Mouse (Mus musculus) midbrain, embryonic 16.5 days (tissue): ENCODE measurements around the gene Tbx2. TPM values are rescaled to one million over a fixed set of nuclear protein-coding genes. Genes with fewer than 3 reads are reported as not detected.

Experiments used
- ATAC-seq: fragments of 200-750 bp; cut with Nextera tagmentation; 2 replicates; pipeline ENCODE4 v1.8.0; 2017; ENCODE audit warnings: moderate TSS enrichment
- H3K27ac ChIP-seq: fragments of 300-500 bp; sonication (generic); 2 replicates; pipeline ENCODE4 v1.5.1; 2014; ENCODE audit warnings: mild to moderate bottlenecking, low read length, mixed read lengths
- H3K27me3 ChIP-seq: fragments of 300-500 bp; sonication (generic); 2 replicates; pipeline ENCODE4 v1.6.1; 2014; ENCODE audit warnings: low read depth, low read length, mixed read lengths; ENCODE audit not compliant: control insufficient read depth, insufficient read depth
- H3K36me3 ChIP-seq: fragments of 300-500 bp; sonication (generic); 2 replicates; pipeline ENCODE4 v1.6.1; 2014; ENCODE audit warnings: mild to moderate bottlenecking, low read length, moderate library complexity, mixed read lengths; ENCODE audit not compliant: control insufficient read depth, insufficient read depth
- H3K4me1 ChIP-seq: fragments of 300-500 bp; sonication (generic); 2 replicates; pipeline ENCODE4 v1.6.1; 2014; ENCODE audit warnings: mild to moderate bottlenecking, low read length, mixed read lengths; ENCODE audit not compliant: control insufficient read depth, insufficient read depth
- H3K4me2 ChIP-seq: fragments of 300-500 bp; sonication (generic); 2 replicates; pipeline ENCODE4 v1.6.1; 2014; ENCODE audit warnings: mild to moderate bottlenecking, low read length, mixed read lengths
- H3K4me3 ChIP-seq: fragments of 300-500 bp; sonication (generic); 2 replicates; pipeline ENCODE4 v1.5.1; 2014; ENCODE audit warnings: low read depth, mild to moderate bottlenecking, low read length, moderate library complexity, mixed read lengths
- H3K9ac ChIP-seq: fragments of 300-500 bp; sonication (generic); 2 replicates; pipeline ENCODE4 v1.6.1; 2014; ENCODE audit warnings: low read depth, low read length, mixed read lengths
- H3K9me3 ChIP-seq: fragments of 300-500 bp; sonication (generic); replicated peaks from 2 replicates; pipeline ENCODE4 v1.6.1; 2014; ENCODE audit warnings: mild to moderate bottlenecking, low read length, mixed read lengths; ENCODE audit not compliant: control insufficient read depth, poor library complexity, severe bottlenecking
- WGBS: fragments of 180-500 bp; shearing (Covaris S2); extraction: QIAGEN DNeasy Blood & Tissue Kit; methylation state at CpG from one replicate; pipeline ENCODE4 v1.1.7; 2014; 5-methylcytosine and 5-hydroxymethylcytosine counted together
- polyA plus RNA-seq: library from polyadenylated mRNA; unstranded; fragments of >200 nt; fragmentation: Nextera tagmentation; extraction: Ambion mirVana; gene quantifications from 2 replicates; pipeline ENCODE4 v1.2.1, GENCODE M21; 2015

Gene Tbx2
- polyA plus RNA-seq, result 0.39 and 0.57 TPM in 2 replicates

DNA sequence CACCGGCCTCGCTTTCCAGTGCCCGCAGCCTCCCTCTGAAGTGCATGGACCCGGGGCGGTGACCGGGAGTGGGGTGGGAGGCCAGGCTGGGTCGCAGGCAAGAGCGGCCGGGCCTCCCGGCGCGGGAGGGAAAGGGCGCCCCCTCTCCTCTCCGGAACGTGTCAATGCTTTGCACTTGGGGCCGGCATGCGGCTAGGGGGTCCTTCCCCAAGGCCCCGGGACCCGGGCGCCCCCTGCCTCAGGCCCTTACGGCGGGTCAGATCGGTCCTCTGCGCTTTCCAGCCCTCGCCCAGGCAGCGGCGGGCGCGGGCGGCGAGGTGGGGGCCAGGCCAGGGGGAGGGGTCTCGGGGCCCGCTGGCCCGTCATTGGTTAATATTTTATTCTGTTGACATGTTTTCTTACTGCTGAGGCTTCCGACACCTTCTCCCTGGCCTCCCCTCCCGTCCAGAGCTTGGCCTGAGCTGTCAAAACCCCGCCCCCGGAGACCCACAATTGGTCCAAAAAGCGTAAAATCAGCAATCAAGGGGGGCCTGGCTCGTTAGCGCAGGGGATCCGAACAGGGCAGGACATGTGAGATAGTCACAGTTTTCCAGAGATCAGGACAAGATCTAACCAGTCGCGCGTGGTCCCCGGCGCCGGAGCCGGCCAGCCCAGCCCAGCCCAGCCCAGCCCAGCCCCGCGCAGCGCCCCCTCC is at the start of gene Tbx2:
Gene Tbx2, plus strand, starts transcription at position 321 of the 694 bp plus-strand sequence.
- Histone ChIP-seq H3K9me3 (no peaks in the 10 kb centered on the region), H3K27me3 (peaks cover 58% of the 10 kb centered on the region), H3K36me3 (no peaks in the 10 kb centered on the region), H3K4me3 (peak within 1 kb of the TSS; percentile 29), H3K4me1 (peaks cover 12% of the 10 kb centered on the region), H3K9ac (0 out of 2 replicates have a peak within 1 kb of the TSS, but pooled peaks have one; percentile 10), H3K27ac (no peak within 1 kb of the TSS), H3K4me2 (peak within 1 kb of the TSS; percentile 51)
- under 1% methylated on average over 29 of the region's 52 CpGs for WGBS
- ATAC-seq, result no peak

- H3K4me1 ChIP-seq, result no peaks in the 10 kb centered on the region
- no peak overlapping the region for H3K9ac ChIP-seq
- no peak overlapping the region for H3K27ac ChIP-seq
- H3K4me3 ChIP-seq, result no peak overlapping the region
- H3K4me2 ChIP-seq, result no peak overlapping the region
- no peaks in the 10 kb centered on the region for H3K36me3 ChIP-seq
- H3K27me3 ChIP-seq, result no peaks in the 10 kb centered on the region
- no peak for ATAC-seq
- H3K9me3 ChIP-seq, result no peaks in the 10 kb centered on the region
- WGBS, result 82% methylated on average over 3 of the region's 3 CpGs
Measured at GRCm38 (mm10) chr11:85786113-85786718, 46.1 kb upstream of the Tbx2 start.

DNA sequence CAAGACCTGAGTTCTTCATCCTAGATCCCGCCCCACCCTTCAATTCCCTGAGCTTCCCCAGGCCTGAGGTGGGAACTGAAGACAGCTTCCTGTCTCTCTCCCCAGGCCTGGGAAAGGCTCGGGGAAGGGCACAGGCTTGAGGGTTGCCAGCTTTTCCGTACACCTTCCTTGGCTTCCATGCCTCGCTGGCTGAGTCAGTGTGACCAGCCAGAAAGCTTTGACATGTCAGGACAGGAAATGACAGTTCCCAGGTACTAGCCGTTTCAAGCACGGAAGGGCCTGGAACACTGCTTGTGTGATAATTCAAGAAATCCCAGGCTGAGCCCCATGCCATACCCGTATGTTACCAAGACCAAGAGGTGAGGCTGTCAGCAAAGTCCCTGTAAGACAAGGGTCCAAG is 42.6 kb upstream of the Tbx2 start:
- no peak overlapping the region for H3K4me3 ChIP-seq
- no peak for ATAC-seq
- no peaks in the 10 kb centered on the region for H3K9me3 ChIP-seq
- WGBS, result 89% methylated on average over 7 of the region's 7 CpGs
- H3K4me2 ChIP-seq, result no peak overlapping the region
- no peaks in the 10 kb centered on the region for H3K36me3 ChIP-seq
- H3K27ac ChIP-seq, result no peak overlapping the region
- H3K4me1 ChIP-seq, result no peaks in the 10 kb centered on the region
- H3K27me3 ChIP-seq, result no peaks in the 10 kb centered on the region
- no peak overlapping the region for H3K9ac ChIP-seq

- Histone ChIP-seq H3K9me3 (no peaks in the 10 kb centered on the region), H3K4me3 (no peak overlapping the region), H3K27me3 (no peaks in the 10 kb centered on the region), H3K9ac (no peak overlapping the region), H3K27ac (no peak overlapping the region), H3K4me1 (no peaks in the 10 kb centered on the region), H3K4me2 (no peak overlapping the region), H3K36me3 (no peaks in the 10 kb centered on the region)
- no peak for ATAC-seq
- WGBS, result 82% methylated on average over 2 of the region's 2 CpGs
Measured at GRCm38 (mm10) chr11:85790267-85790666, 42.1 kb upstream of the Tbx2 start.

GRCm38 (mm10) chr11:85791212-85791611 is 41.1 kb upstream of the Tbx2 start:
- Histone ChIP-seq H3K9ac (no peak overlapping the region), H3K27ac (no peak overlapping the region), H3K4me2 (no peak overlapping the region), H3K27me3 (no peaks in the 10 kb centered on the region), H3K4me1 (no peaks in the 10 kb centered on the region), H3K36me3 (no peaks in the 10 kb centered on the region), H3K4me3 (no peak overlapping the region), H3K9me3 (no peaks in the 10 kb centered on the region)
- no peak for ATAC-seq
- WGBS, result 73% methylated on average over 1 of the region's 1 CpGs

- no peak for ATAC-seq
- Histone ChIP-seq H3K36me3 (no peaks in the 10 kb centered on the region), H3K27ac (no peak overlapping the region), H3K9me3 (no peaks in the 10 kb centered on the region), H3K4me3 (no peak overlapping the region), H3K9ac (no peak overlapping the region), H3K27me3 (no peaks in the 10 kb centered on the region), H3K4me1 (no peaks in the 10 kb centered on the region), H3K4me2 (no peak overlapping the region)
- 67% methylated on average over 12 of the region's 12 CpGs for WGBS
Measured at GRCm38 (mm10) chr11:85792534-85793215, 39.7 kb upstream of the Tbx2 start.

DNA sequence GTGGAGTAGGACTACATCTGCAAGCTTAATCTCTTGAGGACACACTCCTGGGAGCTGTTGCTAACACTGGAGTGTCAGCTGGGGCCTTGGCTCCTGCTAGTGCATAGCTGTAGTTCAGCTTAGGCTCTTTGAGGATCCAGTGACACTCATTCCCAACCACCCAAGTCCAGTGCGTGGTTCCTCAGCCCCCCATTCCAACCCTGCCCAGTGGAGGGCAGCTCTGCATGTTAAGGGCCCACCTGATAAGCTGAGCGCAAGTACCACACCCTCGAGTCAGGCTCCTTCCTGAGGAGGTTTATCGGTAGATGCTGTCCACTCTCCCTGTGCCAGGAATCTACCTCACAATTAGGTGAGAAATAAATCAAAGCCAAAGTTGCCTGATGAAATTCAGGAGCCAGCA is 32.9 kb upstream of the Tbx2 start:
- no peak for ATAC-seq
- Histone ChIP-seq H3K9me3 (no peaks in the 10 kb centered on the region), H3K4me1 (no peaks in the 10 kb centered on the region), H3K9ac (no peak overlapping the region), H3K4me2 (no peak overlapping the region), H3K27ac (no peak overlapping the region), H3K36me3 (no peaks in the 10 kb centered on the region), H3K27me3 (no peaks in the 10 kb centered on the region), H3K4me3 (no peak overlapping the region)
- WGBS, result 96% methylated on average over 4 of the region's 4 CpGs

DNA sequence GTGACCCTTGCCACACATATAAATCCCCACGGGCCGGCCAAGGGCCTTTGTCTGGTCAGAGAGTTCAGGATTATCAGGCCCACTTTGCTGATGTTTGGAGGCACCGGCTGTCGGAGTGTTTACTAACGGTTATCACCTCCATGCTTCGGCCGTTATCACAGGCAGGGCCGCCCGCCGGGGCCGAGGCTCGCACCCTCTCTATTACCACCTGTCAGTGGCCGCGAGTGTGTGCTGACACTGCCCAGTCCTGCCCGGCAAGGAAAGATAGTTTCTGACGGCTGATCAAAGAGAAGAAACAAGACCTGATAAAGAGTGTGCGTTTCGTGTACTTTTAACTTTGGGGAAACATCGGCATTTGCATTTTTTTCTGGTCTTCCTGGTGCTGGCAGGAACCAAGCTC is 32.5 kb upstream of the Tbx2 start:
- no peaks in the 10 kb centered on the region for H3K36me3 ChIP-seq
- H3K4me3 ChIP-seq, result no peak overlapping the region
- no peak overlapping the region for H3K27ac ChIP-seq
- ATAC-seq, result no peak
- no peak overlapping the region for H3K9ac ChIP-seq
- H3K4me1 ChIP-seq, result no peaks in the 10 kb centered on the region
- WGBS, result 69% methylated on average over 19 of the region's 19 CpGs
- H3K27me3 ChIP-seq, result no peaks in the 10 kb centered on the region
- no peak overlapping the region for H3K4me2 ChIP-seq
- H3K9me3 ChIP-seq, result no peaks in the 10 kb centered on the region

DNA sequence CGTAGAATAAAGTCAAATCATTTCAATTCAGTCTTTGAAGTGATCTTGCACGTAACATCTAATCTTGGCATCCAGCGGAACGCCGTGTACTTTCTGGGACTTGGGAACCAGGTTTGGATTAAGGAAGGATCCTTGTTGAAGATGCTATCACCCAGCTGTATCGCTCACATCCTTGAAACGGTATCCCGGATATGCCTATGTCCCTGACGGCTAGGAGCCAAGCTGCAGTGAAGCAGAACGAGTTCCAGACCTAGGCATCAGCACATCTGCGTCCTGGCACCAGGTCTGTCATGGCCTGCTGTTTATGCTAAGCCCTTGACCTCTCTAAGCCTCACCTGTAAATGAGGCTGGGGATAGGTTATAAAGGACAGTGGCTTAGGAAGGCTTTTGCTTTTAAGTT is 32.0 kb upstream of the Tbx2 start:
- no peaks in the 10 kb centered on the region for H3K4me1 ChIP-seq
- H3K36me3 ChIP-seq, result no peaks in the 10 kb centered on the region
- no peaks in the 10 kb centered on the region for H3K27me3 ChIP-seq
- H3K27ac ChIP-seq, result no peak overlapping the region
- no peak for ATAC-seq
- WGBS, result 66% methylated on average over 11 of the region's 11 CpGs
- no peak overlapping the region for H3K9ac ChIP-seq
- H3K9me3 ChIP-seq, result no peaks in the 10 kb centered on the region
- H3K4me3 ChIP-seq, result no peak overlapping the region
- H3K4me2 ChIP-seq, result no peak overlapping the region
